Mouse (Mus musculus): Measurements from ENCODE around the gene Rnf222.

- TF ChIP-seq MYC (IDR thresholded peaks at IDR 0.05; ENCODE audit: low read depth, low read length) (no peak), POLR2A (IDR thresholded peaks at IDR 0.05; ENCODE audit: control insufficient read depth in 1 of 2, insufficient read depth in 1 of 2, low read depth in 1 of 2, low read length in 2 of 2, poor library complexity in 1 of 2) (no peak), TCF12 (IDR thresholded peaks at IDR 0.05; ENCODE audit: low read depth, low read length) (no peak), KAT2A (conservative IDR thresholded peaks at IDR 0.05; ENCODE audit: low read depth, low read length) (no peak), CTCF (IDR thresholded peaks at IDR 0.05 in 2 of 3, conservative IDR thresholded peaks at IDR 0.05 in 1 of 3; ENCODE audit: control insufficient read depth in 1 of 3, insufficient read depth in 1 of 3, low read depth in 2 of 3, low read length in 3 of 3, poor library complexity in 1 of 3, severe bottlenecking in 1 of 3) (no peak), POLR2AphosphoS5 (IDR thresholded peaks at IDR 0.05; ENCODE audit: borderline replicate concordance, low read depth, low read length) (no peak), SMC3 (IDR thresholded peaks at IDR 0.05; ENCODE audit: low read depth, low read length) (no peak)
Observed at GRCm38 (mm10) chr11:68878811-68879210, 9.5 kb upstream of the Rnf222 start.

Data from MEL (cell line).